ENCODE assay signal across 18 mouse cellular contexts in the genomic region with DNA sequence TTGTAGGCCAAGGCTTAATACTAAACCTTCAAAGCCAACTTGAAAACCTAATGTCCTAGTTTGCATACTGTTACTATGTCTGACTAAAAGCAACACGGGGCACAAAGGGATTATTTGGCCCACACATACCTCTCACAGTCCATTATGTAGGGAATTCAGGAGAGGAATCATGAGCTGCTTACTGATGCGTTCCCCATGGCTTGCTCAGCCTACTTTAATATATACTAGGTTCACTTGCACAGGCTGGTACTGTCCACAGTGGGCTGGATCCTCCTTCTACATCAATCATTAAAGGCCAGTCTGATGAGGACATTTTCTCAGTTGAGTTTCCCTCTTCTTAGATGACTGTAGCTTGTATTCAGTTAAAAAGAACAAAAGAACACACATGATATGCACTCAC. TPM values are rescaled to one million over a fixed set of nuclear protein-coding genes. Genes with fewer than 3 reads are reported as not detected.
"Had no signal": no experiment of that assay in that cellular context is flagged by ENCODE, and none has a peak within 500 bp of the region (broad histone marks: within the 10 kb centered on the region; RNA-seq: fewer than 3 reads in every experiment).

No protein-coding gene starts in this region.

- H3K4me3 ChIP-seq: liver, embryonic 12.5 days; myocyte; neural tube, embryonic 13.5 days; neural tube, embryonic 15.5 days had no signal

- ATAC-seq: liver, embryonic 12.5 days had no signal

- H3K4me2 ChIP-seq: liver, embryonic 12.5 days; lung, embryonic 14.5 days; neural tube, embryonic 13.5 days; neural tube, embryonic 15.5 days had no signal

- DNase-seq: lung, adult 18-20 months; lung, embryonic 14.5 days; lung, postnatal 10 days; lung, postnatal 4 days; retina, postnatal 1 day; right cerebral cortex, adult 18-20 months; right cerebral cortex, postnatal 25 days; right cerebral cortex, postnatal 4 days; spleen, adult 18-20 months; thymus, adult 18-20 months; thymus, postnatal 14 days; thymus, postnatal 36 days had no signal

- H3K4me1 ChIP-seq: liver, embryonic 12.5 days; neural tube, embryonic 13.5 days; neural tube, embryonic 15.5 days had no signal

- H3K27ac ChIP-seq: liver, embryonic 12.5 days; liver, embryonic 14.5 days; neural tube, embryonic 13.5 days; neural tube, embryonic 15.5 days had no signal

- H3K9me3 ChIP-seq: liver, embryonic 12.5 days; neural tube, embryonic 13.5 days; neural tube, embryonic 15.5 days had no signal

- H3K36me3 ChIP-seq: liver, embryonic 12.5 days; neural tube, embryonic 13.5 days; neural tube, embryonic 15.5 days had no signal

- H3K27me3 ChIP-seq: liver, embryonic 12.5 days; neural tube, embryonic 13.5 days; neural tube, embryonic 15.5 days had no signal

- H3K9ac ChIP-seq: liver, embryonic 12.5 days; liver, embryonic 14.5 days; lung, embryonic 14.5 days; neural tube, embryonic 13.5 days; neural tube, embryonic 15.5 days had no signal

RNA-seq across cellular contexts. Expression of a gene that starts 37.9 kb away (rescaled TPM):
- total RNA-seq: megakaryocyte-erythroid progenitor cell, adult 5-6 weeks had no signal
